Mouse (Mus musculus) right cerebral cortex, postnatal 36 days (tissue): ENCODE measurements at regions not wholly inside any gene's neighbourhood (a gene's known extent, or its start where the extent isn't known, plus 50 kb on each side); places are given as distances from the start of the nearest gene placed in this dataset.

Experiments
- DNase-seq, 2 experiments: peaks; one replicate each; pipeline ENCODE4 v3.0.0; 2022; ENCODE audit warnings: low spot score in 2 of 2, mixed read lengths in 1 of 2

- DNase-seq: no peak
Observed at GRCm38 (mm10) chr11:12757677-12758076, 292.9 kb upstream of the Cobl start.

GRCm38 (mm10) chr11:12750016-12750415, 285.3 kb upstream of the Cobl start:
- no peak for DNase-seq

GRCm38 (mm10) chr11:12749245-12749644, 284.5 kb upstream of the Cobl start:
- DNase-seq: peak in 1 of 2 experiments; percentile 38

- peak; percentile 11 to 54 for DNase-seq
Observed at GRCm38 (mm10) chr11:12742159-12742523, 277.4 kb upstream of the Cobl start.

- no peak for DNase-seq
Observed at GRCm38 (mm10) chr11:12741418-12742158, 276.8 kb upstream of the Cobl start.

GRCm38 (mm10) chr11:12734274-12734673, 269.5 kb upstream of the Cobl start:
- no peak for DNase-seq

- no peak for DNase-seq
Observed at GRCm38 (mm10) chr11:12727293-12727692, 262.5 kb upstream of the Cobl start.

- DNase-seq: no peak
Observed at GRCm38 (mm10) chr11:12726492-12726891, 261.7 kb upstream of the Cobl start.

GRCm38 (mm10) chr11:12722320-12722719, 257.6 kb upstream of the Cobl start:
- no peak for DNase-seq

- no peak for DNase-seq
Observed at GRCm38 (mm10) chr11:12720169-12720568, 255.4 kb upstream of the Cobl start.

- DNase-seq: no peak
Observed at GRCm38 (mm10) chr11:12696321-12696720, 231.6 kb upstream of the Cobl start.

- no peak for DNase-seq
Observed at GRCm38 (mm10) chr11:12692836-12693235, 228.1 kb upstream of the Cobl start.

- DNase-seq: no peak
Observed at GRCm38 (mm10) chr11:12686717-12687116, 222.0 kb upstream of the Cobl start.

GRCm38 (mm10) chr11:12661824-12662443, 197.2 kb upstream of the Cobl start:
- no peak for DNase-seq

- DNase-seq: no peak
Observed at GRCm38 (mm10) chr11:12658847-12659246, 194.1 kb upstream of the Cobl start.

- DNase-seq: no peak
Observed at GRCm38 (mm10) chr11:12656450-12656849, 191.7 kb upstream of the Cobl start.
